Mouse (Mus musculus) kidney, postnatal 25 days (tissue): ENCODE results near the gene Spocd1.

Source experiments
- DNase-seq, 2 experiments: peaks; one replicate each; pipeline ENCODE4 v3.0.0; 2021; ENCODE audit warnings: mixed read lengths in 2 of 2

Spocd1 gene

GRCm38 (mm10) chr4:129978227-129978626 lies 49.2 kb downstream of the Spocd1 start:
- DNase-seq = no peak

- DNase-seq = no peak
Measured at GRCm38 (mm10) chr4:129978930-129979329, 49.9 kb downstream of the Spocd1 start.

GRCm38 (mm10) chr4:129981657-129982056 lies 52.6 kb downstream of the Spocd1 start:
- DNase-seq = peak; percentile 35 to 55

- no peak for DNase-seq
Measured at GRCm38 (mm10) chr4:129983046-129983445, 54.0 kb downstream of the Spocd1 start.

- peak; percentile 75 to 82 for DNase-seq
Measured at GRCm38 (mm10) chr4:129983764-129984420, 54.8 kb downstream of the Spocd1 start.

- peak; percentile 24 to 52 for DNase-seq
Measured at GRCm38 (mm10) chr4:129984421-129985061, 55.5 kb downstream of the Spocd1 start, which contains the start of gene Adgrb2. Gene Adgrb2, plus strand, starts transcription at chr4:129984870.

- DNase-seq = no peak
Measured at GRCm38 (mm10) chr4:129985161-129985670, 56.2 kb downstream of the Spocd1 start.

- peak; percentile 49 to 67 for DNase-seq
Measured at GRCm38 (mm10) chr4:129985671-129986441, 56.8 kb downstream of the Spocd1 start.

- peak in 1 of 2 experiments; percentile 19 for DNase-seq
Measured at GRCm38 (mm10) chr4:129987825-129988504, 58.9 kb downstream of the Spocd1 start.

GRCm38 (mm10) chr4:129989925-129990324 lies 60.9 kb downstream of the Spocd1 start:
- no peak for DNase-seq

GRCm38 (mm10) chr4:129992720-129993119 lies 63.7 kb downstream of the Spocd1 start:
- no peak for DNase-seq

- no peak for DNase-seq
Measured at GRCm38 (mm10) chr4:129993213-129993612, 64.2 kb downstream of the Spocd1 start.

- peak; percentile 61 to 79 for DNase-seq
Measured at GRCm38 (mm10) chr4:129993944-129994695, 65.1 kb downstream of the Spocd1 start.

GRCm38 (mm10) chr4:129994728-129995127 lies 65.7 kb downstream of the Spocd1 start:
- DNase-seq = no peak

- DNase-seq = no peak
Measured at GRCm38 (mm10) chr4:129995255-129995654, 66.2 kb downstream of the Spocd1 start.

- DNase-seq = no peak
Measured at GRCm38 (mm10) chr4:129996015-129996414, 67.0 kb downstream of the Spocd1 start.

GRCm38 (mm10) chr4:129998124-129998523 lies 69.1 kb downstream of the Spocd1 start:
- DNase-seq = no peak

GRCm38 (mm10) chr4:130001710-130002109 lies 72.7 kb downstream of the Spocd1 start:
- DNase-seq = no peak

- no peak for DNase-seq
Measured at GRCm38 (mm10) chr4:130002157-130002556, 73.1 kb downstream of the Spocd1 start.

- no peak for DNase-seq
Measured at GRCm38 (mm10) chr4:130005593-130005992, 76.5 kb downstream of the Spocd1 start.

- no peak for DNase-seq
Measured at GRCm38 (mm10) chr4:130006533-130006932, 77.5 kb downstream of the Spocd1 start.
